Mouse (Mus musculus) NIH3T3 (cell line): ENCODE measurements around the gene Gab1.

Experiments used
- DNase-seq: peaks from one replicate; pipeline ENCODE4 v3.0.0-alpha.2; 2012; ENCODE audit warnings: low read depth

The Gab1 gene

GRCm38 (mm10) chr8:80872688-80873087, 7.6 kb downstream of the Gab1 start:
- no peak for DNase-seq

- DNase-seq, result no peak
Measured at GRCm38 (mm10) chr8:80871400-80871799, 8.9 kb downstream of the Gab1 start.

- DNase-seq, result no peak
Measured at GRCm38 (mm10) chr8:80870535-80871204, 9.6 kb downstream of the Gab1 start.

- no peak for DNase-seq
Measured at GRCm38 (mm10) chr8:80869881-80870328, 10.4 kb downstream of the Gab1 start.

DNA sequence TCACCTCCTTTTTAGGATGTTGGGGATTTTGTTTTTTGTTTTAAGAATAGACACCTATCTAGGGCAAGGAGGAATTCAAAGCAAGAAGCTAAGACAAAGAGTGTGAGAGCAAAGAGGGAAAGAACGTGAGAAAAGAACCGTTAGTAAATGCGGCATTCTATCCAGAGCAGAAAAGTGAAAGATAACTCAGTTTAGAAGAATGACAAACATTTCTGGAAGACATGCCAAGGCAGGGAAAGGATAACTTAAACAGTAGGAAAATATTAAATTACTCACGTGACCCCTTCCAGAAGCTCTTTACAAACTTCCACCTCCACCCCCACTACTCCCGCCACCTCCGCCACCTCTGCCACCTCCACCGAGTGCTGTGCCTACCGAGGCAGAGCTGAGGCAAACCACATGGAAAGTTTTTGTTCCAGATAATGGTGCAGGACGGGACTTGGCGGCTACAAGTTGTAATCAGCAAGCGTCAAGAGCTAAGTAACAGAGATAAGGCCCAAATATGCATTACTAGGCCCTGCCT, 11.5 kb downstream of the Gab1 start:
- no peak for DNase-seq

DNA sequence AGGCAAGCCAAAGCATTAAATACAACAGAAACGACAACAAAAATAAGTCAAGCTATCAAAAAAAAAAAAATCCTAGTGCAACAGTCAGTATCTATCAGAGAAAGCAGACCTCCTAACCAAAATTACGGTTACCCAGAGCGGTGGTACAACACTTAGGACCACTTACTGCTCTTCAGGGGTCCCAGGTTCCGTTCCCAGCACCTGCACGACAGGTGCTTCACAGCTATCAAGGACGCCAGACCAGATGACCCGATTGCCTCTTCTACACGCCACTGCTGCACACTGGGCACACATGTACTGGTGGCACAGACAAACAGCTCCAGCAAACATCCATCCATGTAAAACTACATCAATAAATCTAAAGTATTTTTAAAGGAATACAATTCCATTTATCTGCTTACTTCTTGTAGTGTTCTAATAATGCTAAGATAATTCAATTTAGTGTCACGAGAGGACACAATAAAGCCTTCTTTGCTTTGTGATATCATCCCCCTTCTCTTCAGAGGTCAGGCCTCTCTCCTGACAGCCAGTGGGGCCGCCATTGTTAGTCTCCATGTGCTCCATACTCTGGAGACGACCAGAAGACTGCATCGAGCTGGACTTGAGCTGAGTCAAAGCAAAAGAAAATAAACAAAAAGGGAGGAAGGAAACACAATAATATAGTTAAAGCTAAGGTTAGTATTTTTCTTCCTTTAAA, 12.2 kb downstream of the Gab1 start:
- no peak for DNase-seq

DNA sequence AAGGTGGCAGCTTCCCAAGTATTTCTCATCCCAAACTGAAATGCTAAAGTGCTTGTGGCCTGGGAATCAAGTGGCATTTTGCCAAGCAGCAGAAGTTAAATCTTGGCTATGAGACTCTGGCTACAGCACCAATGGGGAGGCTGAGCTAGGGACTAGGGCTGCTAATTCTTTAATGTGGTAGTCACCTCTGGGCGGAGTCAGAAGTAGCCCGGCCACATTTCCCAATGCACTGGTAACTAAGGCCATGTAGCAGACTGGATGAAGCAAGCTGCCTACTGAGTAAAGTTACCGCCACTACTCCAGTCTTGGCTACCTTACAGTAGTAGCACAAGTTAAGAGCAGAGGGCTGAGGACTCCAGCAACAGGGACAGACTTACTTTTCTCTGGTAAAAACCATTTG, 12.7 kb downstream of the Gab1 start:
- peak; percentile 82 for DNase-seq

GRCm38 (mm10) chr8:80865181-80865784, 15.0 kb downstream of the Gab1 start:
- no peak for DNase-seq

DNA sequence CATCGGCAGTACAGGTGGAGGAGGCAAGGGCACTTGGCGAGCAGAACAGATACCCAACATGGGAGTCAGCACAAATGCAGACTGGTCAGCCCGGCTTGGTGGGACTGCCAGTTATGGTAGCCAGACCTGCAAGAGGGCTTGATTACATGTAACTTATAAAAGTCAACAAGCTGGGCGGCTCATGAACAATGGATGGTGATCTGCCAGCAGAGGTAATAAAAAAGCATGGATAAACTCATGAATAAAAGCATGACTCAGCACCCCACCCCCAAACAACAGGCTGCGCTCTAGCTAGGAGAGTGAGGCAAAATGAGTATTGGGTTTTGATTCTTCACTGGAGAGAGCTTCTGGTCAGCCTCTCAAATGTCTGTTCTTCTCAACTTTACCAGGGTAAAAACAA, 16.9 kb downstream of the Gab1 start:
- DNase-seq, result peak; percentile 62

DNA sequence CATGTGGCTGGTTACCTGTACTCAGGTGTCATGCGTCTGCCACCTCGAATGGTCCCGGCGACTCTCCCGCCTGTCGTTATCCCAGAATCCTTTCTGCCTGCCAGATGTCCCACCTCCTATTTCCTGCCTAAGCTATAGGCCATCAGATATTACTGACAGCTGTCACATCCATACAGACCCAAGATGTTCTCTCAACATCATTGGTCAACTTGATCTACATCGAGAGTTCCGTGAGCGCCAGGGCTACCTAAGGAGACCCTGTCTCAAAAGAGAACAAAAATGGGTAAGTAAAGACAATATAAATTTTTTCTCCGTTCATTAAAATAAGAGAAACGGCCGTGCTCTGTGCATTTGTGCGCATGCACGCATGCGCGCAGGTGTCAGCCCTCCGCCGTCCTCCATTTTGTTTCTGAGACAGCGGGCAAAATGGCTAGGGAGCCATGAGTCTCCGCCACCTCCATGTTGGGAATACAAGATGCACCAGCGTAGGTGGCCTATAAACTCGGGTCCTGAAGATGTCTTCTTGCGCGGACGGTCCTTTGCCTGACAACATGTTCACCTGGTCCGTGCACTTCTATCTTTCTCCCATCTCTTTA, 21.0 kb downstream of the Gab1 start:
- no peak for DNase-seq

GRCm38 (mm10) chr8:80857851-80858367, 22.4 kb downstream of the Gab1 start:
- peak; percentile 70 for DNase-seq

GRCm38 (mm10) chr8:80857128-80857527, 23.2 kb downstream of the Gab1 start:
- peak; percentile 45 for DNase-seq

- DNase-seq, result peak; percentile 56
Measured at GRCm38 (mm10) chr8:80856606-80857005, 23.7 kb downstream of the Gab1 start.

DNA sequence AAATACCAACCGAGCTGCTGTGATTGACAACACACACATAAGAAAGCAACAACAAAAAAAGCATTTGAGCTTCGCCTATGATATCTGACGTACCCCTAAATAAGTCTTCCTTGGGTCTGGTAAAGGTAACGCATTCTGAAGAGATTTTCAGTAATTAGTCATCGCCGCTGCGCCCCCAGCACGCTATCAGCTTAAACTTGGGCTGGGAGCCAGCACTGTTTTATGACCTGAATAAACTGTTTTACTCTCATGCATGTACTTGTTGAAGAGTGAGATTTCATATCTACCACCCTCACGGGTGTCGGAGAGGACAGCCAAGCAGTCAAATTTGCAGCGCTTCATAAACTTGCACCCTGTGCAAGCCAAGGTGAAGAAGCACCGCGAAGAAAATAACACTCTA, 26.7 kb downstream of the Gab1 start:
- DNase-seq, result no peak

DNA sequence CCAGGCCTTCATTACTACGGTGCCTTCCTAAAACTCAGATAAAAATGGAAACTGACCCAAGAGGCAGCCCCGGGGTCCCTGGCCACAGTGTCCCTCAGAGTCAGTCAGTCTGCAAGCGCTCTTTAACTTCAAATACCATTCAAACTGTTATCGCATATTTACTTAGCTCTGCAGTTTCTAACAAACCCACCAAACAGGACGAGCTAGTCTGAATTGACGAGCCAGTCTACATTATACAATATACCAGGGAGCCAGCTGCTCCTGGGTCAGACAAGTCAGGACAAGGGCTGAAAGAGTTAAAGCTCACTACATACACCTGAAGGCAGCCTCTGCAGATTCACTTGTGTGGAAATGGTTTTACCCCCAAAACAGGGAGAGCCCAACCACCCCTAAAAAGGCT, 27.1 kb downstream of the Gab1 start:
- no peak for DNase-seq

GRCm38 (mm10) chr8:80852412-80853165, 27.7 kb downstream of the Gab1 start:
- no peak for DNase-seq

DNA sequence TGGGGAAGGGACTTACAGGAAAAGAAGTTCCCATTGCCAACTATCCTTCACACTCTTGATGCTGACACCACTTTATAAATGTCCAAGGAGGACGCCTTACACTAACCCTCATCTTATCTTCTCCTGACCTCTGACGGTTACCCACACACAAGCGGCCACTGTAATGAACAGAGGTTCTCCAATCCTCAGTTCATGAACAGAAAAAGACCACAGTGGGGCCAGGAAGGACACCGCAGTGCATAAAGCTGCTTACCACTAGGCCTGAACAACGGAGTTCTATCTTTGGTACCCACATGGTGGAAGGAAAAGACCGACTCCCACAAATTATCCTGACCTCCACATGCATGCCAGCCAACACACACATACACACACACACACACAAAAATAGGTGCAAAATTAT, 28.7 kb downstream of the Gab1 start:
- DNase-seq, result no peak

DNA sequence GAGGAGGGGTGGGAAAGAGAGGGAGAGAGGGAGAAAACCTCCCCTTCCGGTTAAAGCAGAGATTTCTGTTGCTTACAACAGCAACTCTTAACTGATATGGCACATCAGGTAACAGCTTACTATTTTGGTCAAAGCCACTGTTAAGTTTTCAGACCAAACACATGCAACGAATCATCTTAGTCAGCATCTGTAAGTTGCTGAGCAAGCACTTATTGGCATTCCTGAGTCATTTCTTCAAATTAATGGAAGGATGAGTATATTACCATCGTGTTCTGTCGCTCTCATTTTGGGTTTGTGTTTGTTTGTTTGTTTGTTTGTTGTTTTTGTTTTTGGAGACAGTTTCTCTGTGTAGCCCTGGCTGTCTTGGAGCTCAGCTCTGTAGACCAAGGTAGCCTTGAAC, 30.3 kb downstream of the Gab1 start:
- no peak for DNase-seq

DNA sequence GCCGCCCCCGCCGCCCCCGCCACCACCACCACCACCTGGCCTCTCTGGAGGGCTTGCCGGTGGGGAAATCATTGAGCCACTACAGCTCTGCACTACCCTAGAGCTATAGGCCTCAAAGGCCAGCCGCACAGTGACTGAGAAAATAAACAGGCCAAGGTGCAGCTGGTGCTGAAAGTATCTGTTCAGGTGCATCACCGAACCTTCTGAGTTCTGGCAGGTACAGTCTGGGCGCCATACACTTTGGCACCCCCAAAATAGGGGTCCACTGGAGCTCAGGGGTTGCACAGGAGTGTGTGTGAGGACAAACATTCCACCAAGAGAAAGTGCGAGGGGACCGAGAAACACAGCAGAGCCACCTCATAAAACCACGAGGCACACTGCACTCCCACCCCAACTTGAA, 31.7 kb downstream of the Gab1 start:
- no peak for DNase-seq

DNA sequence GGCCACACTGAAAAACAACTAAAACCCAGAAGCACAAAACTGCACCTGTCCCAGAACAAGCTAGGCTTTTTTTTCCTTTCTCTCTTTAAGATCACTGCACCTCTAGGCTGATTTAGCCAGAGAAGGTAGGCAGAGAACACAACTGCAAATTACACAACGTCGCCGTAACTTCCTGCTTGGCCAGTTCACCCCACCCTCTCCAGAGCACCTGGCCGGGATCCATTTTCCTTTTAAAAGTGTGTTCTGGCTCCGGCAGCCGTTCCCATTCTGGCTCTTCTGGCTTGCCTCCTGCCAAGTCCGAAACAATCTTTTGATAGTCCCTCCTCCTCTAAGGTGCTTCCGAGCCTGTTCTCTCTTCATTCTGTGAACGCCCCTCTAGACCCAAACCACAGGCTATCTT, 32.4 kb downstream of the Gab1 start:
- DNase-seq, result no peak

GRCm38 (mm10) chr8:80845284-80845683, 35.0 kb downstream of the Gab1 start:
- no peak for DNase-seq
